Mouse (Mus musculus): Measurements from ENCODE around the gene Fam196b. TPM values are rescaled to one million over a fixed set of nuclear protein-coding genes. Genes with fewer than 3 reads are reported as not detected.

Fam196b gene
- total and polyA plus RNA-seq, 3 experiments = 0.13 to 0.38 TPM; not detected in 1

DNA sequence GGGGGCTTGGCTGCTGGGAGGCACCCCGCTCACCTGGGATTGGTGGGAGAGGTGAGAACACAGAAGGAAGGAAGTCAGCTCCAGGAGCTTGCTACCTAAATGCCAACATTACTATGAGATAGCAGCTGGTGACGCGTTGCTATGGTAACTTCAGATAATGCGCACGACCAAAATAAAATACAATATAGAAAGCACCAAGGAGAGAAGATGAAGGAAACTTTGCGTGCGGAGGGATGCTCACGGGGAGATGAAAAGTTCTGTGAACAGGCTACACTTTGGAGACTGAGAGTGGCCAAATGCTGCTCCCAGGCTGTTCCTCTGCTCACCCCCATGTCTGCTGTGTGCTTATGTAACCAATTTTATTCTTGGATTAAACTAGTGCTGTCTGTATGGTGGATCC is 2.4 kb downstream of the Fam196b start:
- H3K9ac ChIP-seq (ENCODE audit: insufficient read depth, low read depth) = no peak overlapping the region
- in situ Hi-C loops (cut with MboI; ENCODE audit: low pct_ligation_motif_present, low pct_unique_long_range_greater_than_20kb, low sequenced_read_pairs) (no loop called here), dilution Hi-C loops (cut with MboI; ENCODE audit: extremely low pct_ligation_motif_present, extremely low pct_unique_long_range_greater_than_20kb, low sequenced_read_pairs) (no loop called here)
- H3K36me3 ChIP-seq (replicated peaks in 1 of 2; ENCODE audit: control insufficient read depth in 1 of 2, insufficient read depth in 1 of 2, low read length in 1 of 2) = peaks cover 37 to 84% of the 10 kb centered on the region in 2 experiments
- H3K9me3 ChIP-seq (replicated peaks; ENCODE audit: low read length) = no peaks in the 10 kb centered on the region
- no peak overlapping the region for H3K4me3 ChIP-seq (replicated peaks in 1 of 3; ENCODE audit: low read depth in 2 of 3, low read length in 2 of 3, poor library complexity in 1 of 3)
- H3K27me3 ChIP-seq (replicated peaks) = no peaks in the 10 kb centered on the region
- no peak for DNase-seq (ENCODE audit: extremely low read depth)
- TF ChIP-seq IRF4 (IDR thresholded peaks at IDR 0.05; ENCODE audit: low read depth, low read length) (no peak), CHD2 (IDR thresholded peaks at IDR 0.05; ENCODE audit: low read length) (no peak), CHD1 (IDR thresholded peaks at IDR 0.05; ENCODE audit: low read depth, low read length) (no peak), MXI1 (IDR thresholded peaks at IDR 0.05; ENCODE audit: low read depth, low read length) (no peak)
- no peak overlapping the region for H3K4me2 ChIP-seq (ENCODE audit: insufficient read depth, low read depth, poor library complexity, severe bottlenecking)
- no peaks in the 10 kb centered on the region for H3K4me1 ChIP-seq (ENCODE audit: control insufficient read depth in 1 of 2, insufficient read depth in 2 of 2)
- H3K79me2 ChIP-seq (replicated peaks; ENCODE audit: control insufficient read depth, extremely low read depth, insufficient read depth, poor library complexity, severe bottlenecking) = no peaks in the 10 kb centered on the region
- H3K27ac ChIP-seq (ENCODE audit: insufficient read depth, low read depth) = no peak overlapping the region

GRCm38 (mm10) chr11:34319282-34319681 is 4.7 kb downstream of the Fam196b start:
- Histone ChIP-seq H3K9ac (ENCODE audit: insufficient read depth, low read depth) (no peak overlapping the region), H3K4me2 (ENCODE audit: insufficient read depth, low read depth, poor library complexity, severe bottlenecking) (no peak overlapping the region), H3K4me3 (replicated peaks in 1 of 3; ENCODE audit: low read depth in 2 of 3, low read length in 2 of 3, poor library complexity in 1 of 3) (no peak overlapping the region), H3K27me3 (replicated peaks) (no peaks in the 10 kb centered on the region), H3K4me1 (ENCODE audit: control insufficient read depth in 1 of 2, insufficient read depth in 2 of 2) (peaks cover 2 to 11% of the 10 kb centered on the region in 2 experiments; a peak in 3 of 4 replicates), H3K27ac (ENCODE audit: insufficient read depth, low read depth) (no peak overlapping the region), H3K9me3 (replicated peaks; ENCODE audit: low read length) (no peaks in the 10 kb centered on the region), H3K79me2 (replicated peaks; ENCODE audit: control insufficient read depth, extremely low read depth, insufficient read depth, poor library complexity, severe bottlenecking) (no peaks in the 10 kb centered on the region), H3K36me3 (replicated peaks in 1 of 2; ENCODE audit: control insufficient read depth in 1 of 2, insufficient read depth in 1 of 2, low read length in 1 of 2) (peaks cover 37 to 85% of the 10 kb centered on the region in 2 experiments)
- in situ Hi-C loops (cut with MboI; ENCODE audit: low pct_ligation_motif_present, low pct_unique_long_range_greater_than_20kb, low sequenced_read_pairs) (no loop called here), dilution Hi-C loops (cut with MboI; ENCODE audit: extremely low pct_ligation_motif_present, extremely low pct_unique_long_range_greater_than_20kb, low sequenced_read_pairs) (no loop called here)
- TF ChIP-seq USF2 (conservative IDR thresholded peaks at IDR 0.05; ENCODE audit: low read depth, low read length) (no peak), ZKSCAN1 (IDR thresholded peaks at IDR 0.05; ENCODE audit: borderline replicate concordance, low read depth, low read length) (peak; percentile 86), MYC (IDR thresholded peaks at IDR 0.05; ENCODE audit: low read depth, low read length) (no peak), KAT2A (IDR thresholded peaks at IDR 0.05; ENCODE audit: insufficient replicate concordance, low read length) (no peak), JUND (conservative IDR thresholded peaks at IDR 0.05; ENCODE audit: low read depth, low read length) (no peak), CTCF (conservative IDR thresholded peaks at IDR 0.05 in 1 of 2, IDR thresholded peaks at IDR 0.05 in 1 of 2; ENCODE audit: low read depth in 2 of 2, low read length in 2 of 2) (no peak), ZMIZ1 (IDR thresholded peaks at IDR 0.05; ENCODE audit: low read depth, low read length) (no peak), TBP (conservative IDR thresholded peaks at IDR 0.05; ENCODE audit: low read depth, low read length) (no peak)
- DNase-seq (ENCODE audit: extremely low read depth) = no peak

GRCm38 (mm10) chr11:34323664-34324063 is 9.0 kb downstream of the Fam196b start:
- DNase-seq (ENCODE audit: extremely low read depth) = peak; percentile 24
- TF ChIP-seq JUND (conservative IDR thresholded peaks at IDR 0.05; ENCODE audit: low read depth, low read length) (no peak), MYC (IDR thresholded peaks at IDR 0.05; ENCODE audit: low read depth, low read length) (no peak), MAZ (IDR thresholded peaks at IDR 0.05; ENCODE audit: low read depth, low read length) (no peak), RCOR1 (conservative IDR thresholded peaks at IDR 0.05; ENCODE audit: low read depth, low read length) (no peak), PAX5 (IDR thresholded peaks at IDR 0.05; ENCODE audit: low read length) (no peak), ZC3H11A (IDR thresholded peaks at IDR 0.05; ENCODE audit: low read depth, low read length) (no peak), CTCF (conservative IDR thresholded peaks at IDR 0.05 in 1 of 2, IDR thresholded peaks at IDR 0.05 in 1 of 2; ENCODE audit: low read depth in 2 of 2, low read length in 2 of 2) (no peak), BHLHE40 (IDR thresholded peaks at IDR 0.05; ENCODE audit: low read depth, low read length) (no peak), POLR2AphosphoS2 (IDR thresholded peaks at IDR 0.05; ENCODE audit: low read depth, low read length) (no peak)
- Histone ChIP-seq H3K27ac (ENCODE audit: insufficient read depth, low read depth) (no peak overlapping the region), H3K4me2 (ENCODE audit: insufficient read depth, low read depth, poor library complexity, severe bottlenecking) (no peak overlapping the region), H3K4me3 (replicated peaks in 1 of 3; ENCODE audit: low read depth in 2 of 3, low read length in 2 of 3, poor library complexity in 1 of 3) (no peak overlapping the region), H3K27me3 (replicated peaks) (no peaks in the 10 kb centered on the region), H3K4me1 (ENCODE audit: control insufficient read depth in 1 of 2, insufficient read depth in 2 of 2) (peaks cover 10 to 51% of the 10 kb centered on the region in 2 experiments; a peak in 3 of 4 replicates), H3K79me2 (replicated peaks; ENCODE audit: control insufficient read depth, extremely low read depth, insufficient read depth, poor library complexity, severe bottlenecking) (no peaks in the 10 kb centered on the region), H3K9me3 (replicated peaks; ENCODE audit: low read length) (no peaks in the 10 kb centered on the region), H3K36me3 (replicated peaks in 1 of 2; ENCODE audit: control insufficient read depth in 1 of 2, insufficient read depth in 1 of 2, low read length in 1 of 2) (peaks cover 44 to 86% of the 10 kb centered on the region in 2 experiments), H3K9ac (ENCODE audit: insufficient read depth, low read depth) (no peak overlapping the region)
- in situ Hi-C loops (cut with MboI; ENCODE audit: low pct_ligation_motif_present, low pct_unique_long_range_greater_than_20kb, low sequenced_read_pairs) (no loop called here), dilution Hi-C loops (cut with MboI; ENCODE audit: extremely low pct_ligation_motif_present, extremely low pct_unique_long_range_greater_than_20kb, low sequenced_read_pairs) (no loop called here)
